Mouse (Mus musculus) B cell, adult 2 months (primary cell): ENCODE measurements around the gene Pnma1.

Experiments
- DNase-seq, 2 experiments: peaks; one replicate each; pipeline ENCODE4 v3.0.0; 2022

The Pnma1 gene

GRCm38 (mm10) chr12:84147954-84148621 lies at the start of gene Pnma1:
Pnma1 (minus strand) TSS chr12:84148489.
- DNase-seq: peak; percentile 68

GRCm38 (mm10) chr12:84195195-84195594 lies 46.9 kb upstream of the Pnma1 start:
- peak; percentile 34 to 39 for DNase-seq

- no peak for DNase-seq
These were observed 46.3 kb upstream of the Pnma1 start for GRCm38 (mm10) chr12:84194400-84195109.

- peak; percentile 95 for DNase-seq
These were observed 45.5 kb upstream of the Pnma1 start for GRCm38 (mm10) chr12:84193642-84194399.

GRCm38 (mm10) chr12:84192741-84193641 lies 44.7 kb upstream of the Pnma1 start:
- DNase-seq: peak; percentile 81 to 82

GRCm38 (mm10) chr12:84192280-84192679 lies 44.0 kb upstream of the Pnma1 start:
- DNase-seq: no peak

- DNase-seq: peak in 1 of 2 experiments; percentile 27
These were observed 43.5 kb upstream of the Pnma1 start for GRCm38 (mm10) chr12:84191770-84192169.

GRCm38 (mm10) chr12:84191190-84191589 lies 42.9 kb upstream of the Pnma1 start:
- DNase-seq: peak in 1 of 2 experiments; percentile 18

- DNase-seq: no peak
These were observed 42.0 kb upstream of the Pnma1 start for GRCm38 (mm10) chr12:84190151-84190820.

GRCm38 (mm10) chr12:84188881-84189444 lies 40.7 kb upstream of the Pnma1 start:
- DNase-seq: peak; percentile 33 to 39

- peak; percentile 75 to 77 for DNase-seq
These were observed 39.7 kb upstream of the Pnma1 start for GRCm38 (mm10) chr12:84187752-84188601.

- DNase-seq: no peak
These were observed 38.7 kb upstream of the Pnma1 start for GRCm38 (mm10) chr12:84186950-84187349.

- DNase-seq: peak; percentile 35 to 49
These were observed 38.2 kb upstream of the Pnma1 start for GRCm38 (mm10) chr12:84186536-84186935.

GRCm38 (mm10) chr12:84185547-84185946 lies 37.3 kb upstream of the Pnma1 start:
- DNase-seq: no peak

- DNase-seq: no peak
These were observed 36.7 kb upstream of the Pnma1 start for GRCm38 (mm10) chr12:84184979-84185378.

- no peak for DNase-seq
These were observed 33.7 kb upstream of the Pnma1 start for GRCm38 (mm10) chr12:84181999-84182398.

GRCm38 (mm10) chr12:84180701-84181435 lies 32.6 kb upstream of the Pnma1 start:
- peak; percentile 53 to 54 for DNase-seq

- DNase-seq: no peak
These were observed 31.8 kb upstream of the Pnma1 start for GRCm38 (mm10) chr12:84180090-84180489.

- DNase-seq: peak in 1 of 2 experiments; percentile 21
These were observed 30.6 kb upstream of the Pnma1 start for GRCm38 (mm10) chr12:84178652-84179445.
